Mouse (Mus musculus) cerebellum, adult 9-10 months (tissue): ENCODE measurements around the gene Grm8.

Source experiments
- DNase-seq: peaks from one replicate; pipeline ENCODE4 v3.0.0; 2022

The Grm8 gene

GRCm38 (mm10) chr6:27545516-27545915, 589.5 kb downstream of the Grm8 start:
- DNase-seq: no peak

GRCm38 (mm10) chr6:27517620-27518019, 617.4 kb downstream of the Grm8 start:
- DNase-seq: no peak

- no peak for DNase-seq
These were observed 674.0 kb downstream of the Grm8 start for GRCm38 (mm10) chr6:27460998-27461397.

GRCm38 (mm10) chr6:27408473-27408872, 726.5 kb downstream of the Grm8 start:
- no peak for DNase-seq

GRCm38 (mm10) chr6:27372416-27372815, 762.6 kb downstream of the Grm8 start:
- DNase-seq: no peak

GRCm38 (mm10) chr6:27371095-27371494, 763.9 kb downstream of the Grm8 start:
- no peak for DNase-seq

- DNase-seq: no peak
These were observed 771.2 kb downstream of the Grm8 start for GRCm38 (mm10) chr6:27363775-27364174.

GRCm38 (mm10) chr6:27360440-27360839, 774.5 kb downstream of the Grm8 start:
- no peak for DNase-seq

GRCm38 (mm10) chr6:27351147-27351546, 783.8 kb downstream of the Grm8 start:
- DNase-seq: no peak

GRCm38 (mm10) chr6:27348272-27348671, 786.7 kb downstream of the Grm8 start:
- no peak for DNase-seq

- no peak for DNase-seq
These were observed 788.7 kb downstream of the Grm8 start for GRCm38 (mm10) chr6:27346311-27346710.

GRCm38 (mm10) chr6:27340131-27340530, 794.8 kb downstream of the Grm8 start:
- no peak for DNase-seq

- no peak for DNase-seq
These were observed 816.4 kb downstream of the Grm8 start for GRCm38 (mm10) chr6:27318575-27318974.

GRCm38 (mm10) chr6:27317422-27317821, 817.6 kb downstream of the Grm8 start:
- no peak for DNase-seq

GRCm38 (mm10) chr6:27316018-27316417, 819.0 kb downstream of the Grm8 start:
- DNase-seq: no peak

- DNase-seq: no peak
These were observed 820.5 kb downstream of the Grm8 start for GRCm38 (mm10) chr6:27314273-27315009.

- DNase-seq: no peak
These were observed 824.6 kb downstream of the Grm8 start for GRCm38 (mm10) chr6:27310401-27310800.

GRCm38 (mm10) chr6:27305351-27305750, 829.6 kb downstream of the Grm8 start:
- no peak for DNase-seq

- no peak for DNase-seq
These were observed 870.0 kb downstream of the Grm8 start for GRCm38 (mm10) chr6:27264972-27265371.

GRCm38 (mm10) chr6:27262611-27263010, 872.4 kb downstream of the Grm8 start:
- no peak for DNase-seq

- no peak for DNase-seq
These were observed 894.6 kb downstream of the Grm8 start for GRCm38 (mm10) chr6:27240416-27240815.

GRCm38 (mm10) chr6:27239968-27240367, 895.0 kb downstream of the Grm8 start:
- DNase-seq: no peak
